Comparison of ENCODE assay signal across 10 mouse cellular contexts in genomic region chr1:138848511-138849109, GRCm38 (mm10). TPM values are rescaled to one million over a fixed set of nuclear protein-coding genes. Genes with fewer than 3 reads are reported as not detected.
A peak's percentile ranks its signal among the peaks of the same experiment; 100 is the strongest.
DNase-seq lines count a peak whose midpoint lies in the region; ATAC-seq and TF ChIP-seq lines count a peak whose summit lies in the region.
"Had no signal": no experiment of that assay in that cellular context is flagged by ENCODE, and none has a peak within 500 bp of the region (broad histone marks: within the 10 kb centered on the region; RNA-seq: fewer than 3 reads in every experiment).

Gene Lhx9 (minus strand): TSS chr1:138848577.

- no peak within 1 kb of the TSS for H3K27ac ChIP-seq in heart, adult 2 months
- H3K27ac ChIP-seq in forebrain, embryonic 16.5 days (ENCODE audit: low read length): no peak within 1 kb of the TSS; the same call in 1 of the 2 replicates
- H3K27ac ChIP-seq in midbrain, embryonic 16.5 days (ENCODE audit: low read length): peak within 1 kb of the TSS; percentile 94

- no peaks in the 10 kb centered on the region for H3K4me1 ChIP-seq in heart, adult 2 months (ENCODE audit: control insufficient read depth, insufficient read depth, low read length)
- peaks cover 27% of the 10 kb centered on the region for H3K4me1 ChIP-seq in forebrain, embryonic 16.5 days (replicated peaks; ENCODE audit: control insufficient read depth, insufficient read depth, low read length)
- peaks cover 6% of the 10 kb centered on the region; the same call in 1 of the 2 replicates for H3K4me1 ChIP-seq in midbrain, embryonic 16.5 days (ENCODE audit: control insufficient read depth, insufficient read depth, low read length)

- H3K4me2 ChIP-seq in forebrain, embryonic 16.5 days (ENCODE audit: low read length): peak within 1 kb of the TSS; percentile 52
- H3K4me2 ChIP-seq in midbrain, embryonic 16.5 days (ENCODE audit: low read length): peak within 1 kb of the TSS; percentile 68

- no peak for TF ChIP-seq EP300 in heart, adult 2 months (IDR thresholded peaks at IDR 0.05; ENCODE audit: insufficient read depth, low read depth, low read length)

- no peaks in the 10 kb centered on the region for H3K36me3 ChIP-seq in heart, adult 2 months (ENCODE audit: control insufficient read depth, insufficient read depth, low read length)
- H3K36me3 ChIP-seq in forebrain, embryonic 16.5 days (ENCODE audit: control insufficient read depth, insufficient read depth): no peaks in the 10 kb centered on the region
- no peaks in the 10 kb centered on the region for H3K36me3 ChIP-seq in midbrain, embryonic 16.5 days (ENCODE audit: control insufficient read depth, insufficient read depth, low read length)

- no peak for TF ChIP-seq POLR2A in heart, adult 2 months (IDR thresholded peaks at IDR 0.05; ENCODE audit: insufficient read depth, low read depth, low read length)

- DNase-seq in heart, adult 2 months: peak; percentile 37 to 52
- no peak for DNase-seq in heart, postnatal 36 days
- peak; percentile 83 for DNase-seq in Muller cell, postnatal 12 days (ENCODE audit: inconsistent ontology term)
- peak; percentile 52 to 65 for DNase-seq in kidney, postnatal 4 days
- no peak for DNase-seq in spleen, adult 12 weeks (ENCODE audit: low spot score)
- DNase-seq in cerebellum, adult 9-10 months: no peak

- H3K9ac ChIP-seq in heart, adult 2 months (ENCODE audit: low read depth, low read length): no peak within 1 kb of the TSS
- H3K9ac ChIP-seq in forebrain, embryonic 16.5 days (replicated peaks; ENCODE audit: low read depth, low read length): peak within 1 kb of the TSS; percentile 36
- peak within 1 kb of the TSS; percentile 65 for H3K9ac ChIP-seq in midbrain, embryonic 16.5 days (ENCODE audit: low read depth, low read length)

- H3K9me3 ChIP-seq in forebrain, embryonic 16.5 days (ENCODE audit: control insufficient read depth, low read length): no peaks in the 10 kb centered on the region
- H3K9me3 ChIP-seq in midbrain, embryonic 16.5 days (replicated peaks; ENCODE audit: control insufficient read depth, low read length, poor library complexity, severe bottlenecking): no peaks in the 10 kb centered on the region

- no peaks in the 10 kb centered on the region for H3K79me2 ChIP-seq in heart, adult 2 months (replicated peaks; ENCODE audit: control insufficient read depth, insufficient read depth, low read length)

- under 1% methylated on average over 33 of the region's 33 CpGs for WGBS in heart, adult 2 months
- under 1% methylated on average over 33 of the region's 33 CpGs for WGBS in forebrain, embryonic 16.5 days
- under 1% methylated on average over 32 of the region's 33 CpGs for WGBS in midbrain, embryonic 16.5 days

- TF ChIP-seq CTCF in heart, adult 2 months (IDR thresholded peaks at IDR 0.05): no peak

- H3K27me3 ChIP-seq in heart, adult 2 months (ENCODE audit: control insufficient read depth, insufficient read depth, low read length): peaks cover 25% of the 10 kb centered on the region
- peaks cover 27% of the 10 kb centered on the region for H3K27me3 ChIP-seq in forebrain, embryonic 16.5 days (replicated peaks; ENCODE audit: control insufficient read depth, insufficient read depth, low read length)
- H3K27me3 ChIP-seq in midbrain, embryonic 16.5 days (ENCODE audit: control insufficient read depth, insufficient read depth, low read depth, low read length): peaks cover 12% of the 10 kb centered on the region
- H3K27me3 ChIP-seq: CH12.LX had no signal

- intact Hi-C loops in heart, adult 2 months (cut with DNase I): loop anchor here (10.0 kb wide), 1 partner anchor 576 kb away; the partner anchor contains the start of gene Zbtb41
- intact Hi-C loops in heart, postnatal 36 days (cut with DNase I): no loop called here

- H3K4me3 ChIP-seq in heart, adult 2 months: peak within 1 kb of the TSS; percentile 15
- H3K4me3 ChIP-seq in forebrain, embryonic 16.5 days (replicated peaks; ENCODE audit: low read length): peak within 1 kb of the TSS; percentile 43
- H3K4me3 ChIP-seq in midbrain, embryonic 16.5 days (ENCODE audit: low read depth, low read length): peak within 1 kb of the TSS; percentile 50

- ATAC-seq in forebrain, embryonic 16.5 days: peak; percentile 40
- ATAC-seq in midbrain, embryonic 16.5 days: peak; percentile 79

RNA-seq across cellular contexts. Expression of gene Lhx9, which starts in this region (rescaled TPM):
- not detected for total RNA-seq in heart, adult 2 months (2021)
- polyA plus RNA-seq in heart, adult 2 months (2012; rRNA removed): not detected in 2 replicates
- not detected for total RNA-seq in heart, postnatal 36 days (2021)
- polyA plus RNA-seq in forebrain, embryonic 16.5 days (2015; fragmentation: Nextera tagmentation; extraction: Ambion mirVana): 8.5 and 17.0 TPM in 2 replicates
- polyA plus RNA-seq in midbrain, embryonic 16.5 days (2015; fragmentation: Nextera tagmentation; extraction: Ambion mirVana): 127 and 159 TPM in 2 replicates
- total RNA-seq: gastrocnemius, postnatal 4 days had no signal

Comparison
In these comparisons a context has a peak if more than half of its experiments do, and no peak if none do; other contexts are left out.
1. Peak in DNase-seq and H3K4me3 ChIP-seq in heart, adult 2 months; RNA of the gene not detected or under 1 TPM.
2. DNase-seq: peak in Muller cell, postnatal 12 days (single experiment) and kidney, postnatal 4 days (2 of 2); none in heart, postnatal 36 days (0 of 2), spleen, adult 12 weeks (single experiment) and cerebellum, adult 9-10 months (single experiment).
3. Peak in every context shown above with its lines, with median percentiles within 50 percentile points of each other: H3K4me3 ChIP-seq.